Mouse (Mus musculus) kidney, adult 11 months (tissue): ENCODE measurements around the gene Ogdh.

Experiments used
- DNase-seq: peaks from one replicate; pipeline ENCODE4 v3.0.0; 2022

The Ogdh gene

GRCm38 (mm10) chr11:6296077-6296476 lies 4.6 kb downstream of the Ogdh start:
- DNase-seq: no peak

- DNase-seq: no peak
Observed at GRCm38 (mm10) chr11:6299435-6299834, 8.0 kb downstream of the Ogdh start.

DNA sequence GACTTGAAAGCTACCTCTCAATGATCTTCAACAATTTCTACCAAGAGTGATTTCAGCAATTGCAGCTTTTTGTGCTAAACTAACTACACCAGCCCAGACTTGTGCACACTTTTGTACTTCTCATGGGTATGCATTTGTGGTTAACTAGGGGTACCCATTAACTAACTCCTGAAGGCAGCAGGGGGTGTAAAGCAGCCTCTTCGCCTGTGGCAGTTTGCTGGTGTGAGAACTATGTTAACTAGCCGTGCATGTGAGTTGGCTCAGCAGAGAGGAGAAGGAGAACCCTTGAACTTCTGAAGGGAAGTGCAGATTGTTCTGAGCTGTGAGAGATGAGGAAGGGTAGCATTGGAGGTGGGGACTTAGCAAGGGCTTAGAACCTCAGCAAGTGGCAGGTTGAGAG lies 11.4 kb downstream of the Ogdh start:
- peak; percentile 44 for DNase-seq

DNA sequence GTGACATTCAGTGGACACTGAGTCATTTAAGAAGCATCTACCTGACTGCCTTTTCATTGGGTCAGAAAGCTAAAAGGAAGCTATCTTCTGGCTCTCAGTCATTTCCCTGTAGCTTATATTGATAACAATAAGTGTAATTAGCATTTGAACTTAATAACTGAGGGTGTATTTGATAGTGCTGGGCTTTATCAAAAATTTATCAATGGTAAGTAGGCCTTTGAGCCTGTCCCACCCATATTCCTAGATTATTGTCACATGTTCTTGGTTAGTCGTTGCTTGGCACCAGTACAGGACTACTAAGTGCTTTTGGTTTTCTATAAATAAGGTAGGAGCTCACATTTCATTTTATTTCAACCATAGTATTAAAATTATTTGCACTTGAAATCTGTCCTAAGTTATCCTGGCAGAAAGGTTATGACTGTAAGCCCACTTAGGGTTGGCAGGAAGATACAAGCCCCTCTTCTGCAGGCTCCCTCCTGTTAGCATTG lies 14.6 kb downstream of the Ogdh start:
- no peak for DNase-seq

- DNase-seq: peak; percentile 26
Observed at GRCm38 (mm10) chr11:6308181-6308580, 16.7 kb downstream of the Ogdh start.

GRCm38 (mm10) chr11:6313874-6314406 lies 22.5 kb downstream of the Ogdh start:
- no peak for DNase-seq

GRCm38 (mm10) chr11:6316821-6317220 lies 25.4 kb downstream of the Ogdh start:
- no peak for DNase-seq

DNA sequence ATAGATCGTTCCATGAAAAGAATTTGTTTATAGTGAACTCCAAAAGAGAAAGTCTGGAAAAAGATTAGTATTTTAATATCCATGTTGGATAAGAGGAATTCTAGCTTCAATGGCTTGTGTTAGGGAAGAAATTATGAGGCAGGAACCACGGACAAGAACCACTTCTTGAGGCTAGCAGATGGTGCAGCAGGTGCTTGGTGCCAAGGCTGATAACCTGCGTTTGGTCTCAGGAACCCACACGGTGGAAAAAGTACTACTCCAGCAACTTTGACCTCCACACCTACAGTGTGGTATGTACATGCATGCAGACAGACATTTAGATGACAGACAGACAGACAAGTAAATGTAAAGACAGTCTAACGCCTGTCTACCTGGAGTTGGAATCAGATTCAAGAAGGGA lies 27.1 kb downstream of the Ogdh start:
- no peak for DNase-seq

DNA sequence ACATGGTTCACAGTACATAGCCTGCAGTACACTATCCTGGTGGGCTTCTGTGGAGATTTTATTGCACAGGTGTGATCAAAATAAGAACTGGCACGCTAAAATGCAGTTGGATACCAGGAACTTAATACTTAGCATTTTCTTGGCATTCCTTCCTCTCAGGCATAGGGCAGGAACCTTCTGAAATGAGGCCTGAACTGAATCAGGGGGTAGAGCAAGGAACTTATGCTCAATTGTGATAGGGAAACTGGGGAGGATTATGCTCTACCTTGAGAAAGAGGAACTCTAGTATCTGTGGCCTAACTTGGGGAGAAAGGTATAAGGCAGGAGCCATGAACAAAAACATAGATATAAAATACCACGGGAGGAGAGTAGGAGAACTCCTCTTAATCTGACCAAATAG lies 27.9 kb downstream of the Ogdh start:
- no peak for DNase-seq

DNA sequence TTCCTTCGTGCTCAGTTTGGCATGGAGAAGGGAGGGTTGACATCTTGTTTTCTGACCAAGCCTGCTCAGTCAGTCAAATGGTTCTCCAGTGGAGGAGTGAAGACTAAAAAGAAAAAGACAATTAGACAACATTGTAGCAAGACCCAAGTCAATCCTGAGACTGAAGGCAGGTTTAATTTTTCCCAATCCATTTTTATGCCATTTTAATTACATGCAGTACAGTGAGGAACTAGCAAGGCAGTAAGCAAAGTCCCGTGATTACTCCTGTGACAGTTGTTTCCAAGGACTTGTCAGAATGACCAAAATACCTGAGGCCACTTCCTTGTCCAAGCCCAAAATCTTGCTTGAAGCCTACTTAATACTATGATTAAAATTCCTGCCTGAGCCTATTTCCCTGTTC lies 30.7 kb downstream of the Ogdh start:
- no peak for DNase-seq

GRCm38 (mm10) chr11:6323348-6323747 lies 31.9 kb downstream of the Ogdh start:
- DNase-seq: no peak

DNA sequence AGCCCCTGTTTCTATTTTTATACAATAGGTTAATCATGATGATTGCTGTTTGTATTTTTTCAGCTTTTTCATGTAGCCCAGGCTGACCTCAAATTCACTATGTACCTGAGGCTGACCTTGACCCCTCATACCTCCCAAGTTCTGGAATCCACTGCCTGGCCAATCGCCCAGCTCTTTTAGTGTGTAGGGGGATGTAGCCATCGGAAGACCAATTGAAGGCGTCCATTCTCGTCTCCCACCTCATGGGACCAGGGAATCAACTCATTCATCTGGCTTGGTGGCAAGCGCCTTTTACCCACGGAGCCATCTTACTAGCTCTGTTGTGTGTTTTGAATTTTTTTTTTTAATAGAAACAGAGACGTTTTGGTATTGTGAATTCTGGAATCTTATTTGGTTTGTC lies 39.8 kb downstream of the Ogdh start:
- DNase-seq: no peak

DNA sequence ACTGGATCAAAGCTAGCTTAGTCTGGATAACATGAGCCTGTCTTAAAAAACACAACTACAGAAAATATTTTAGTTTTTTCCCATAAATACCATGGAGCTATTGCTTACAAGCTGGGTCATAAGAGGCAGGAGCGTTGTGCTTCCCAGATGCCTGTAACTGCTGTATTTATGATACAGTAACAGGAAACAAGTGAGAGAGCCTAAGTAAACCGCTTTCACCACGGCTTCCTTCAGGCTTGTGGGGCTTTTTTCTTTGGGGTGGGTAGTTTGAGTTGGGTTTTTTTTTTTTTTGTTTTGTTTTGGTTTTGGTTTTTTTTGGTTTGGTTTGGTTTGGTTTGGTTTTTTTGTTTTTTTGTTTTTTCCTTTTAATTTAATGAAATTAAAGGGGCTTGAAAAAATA lies 41.2 kb downstream of the Ogdh start:
- DNase-seq: no peak

DNA sequence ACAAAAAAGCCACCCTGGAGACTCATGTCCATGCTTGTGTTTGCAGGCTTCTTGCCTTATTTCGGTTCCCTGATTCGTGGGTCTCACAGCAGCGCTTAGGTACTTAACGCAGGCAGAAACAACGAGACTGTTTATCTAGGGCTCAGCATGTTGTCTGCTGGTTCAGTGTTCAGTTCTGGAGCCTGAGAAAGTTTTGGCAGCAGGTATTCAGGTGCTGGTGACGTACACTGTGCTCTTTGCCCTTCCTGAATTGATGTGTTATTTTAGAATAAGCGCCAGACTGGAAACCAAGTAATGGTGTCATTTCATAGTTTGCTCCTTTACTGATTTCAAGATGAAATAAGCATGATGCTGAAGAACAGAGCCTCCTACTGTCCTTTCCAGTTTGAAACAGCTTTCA lies 42.0 kb downstream of the Ogdh start:
- DNase-seq: no peak

GRCm38 (mm10) chr11:6335321-6335720 lies 43.9 kb downstream of the Ogdh start:
- DNase-seq: no peak

- no peak for DNase-seq
Observed at GRCm38 (mm10) chr11:6336689-6337088, 45.3 kb downstream of the Ogdh start.

- DNase-seq: no peak
Observed at GRCm38 (mm10) chr11:6345956-6346355, 54.5 kb downstream of the Ogdh start.

DNA sequence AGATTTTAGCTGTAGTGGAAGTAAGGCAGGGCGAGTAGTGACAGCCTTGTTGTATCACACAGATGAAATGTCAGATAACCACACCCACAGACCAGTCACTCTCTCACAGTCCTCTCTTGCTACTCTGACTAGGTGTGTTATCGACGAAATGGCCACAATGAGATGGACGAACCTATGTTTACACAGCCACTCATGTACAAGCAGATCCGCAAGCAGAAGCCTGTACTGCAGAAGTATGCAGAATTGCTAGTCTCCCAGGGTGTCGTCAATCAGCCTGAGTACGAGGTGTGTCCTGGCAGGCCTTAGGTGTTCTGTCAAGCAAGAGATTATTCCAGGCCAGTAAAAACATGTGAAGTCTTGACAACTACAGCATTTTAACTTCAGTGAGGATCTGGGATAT lies 55.5 kb downstream of the Ogdh start:
- no peak for DNase-seq

GRCm38 (mm10) chr11:6348681-6349200 lies 57.3 kb downstream of the Ogdh start:
- no peak for DNase-seq

DNA sequence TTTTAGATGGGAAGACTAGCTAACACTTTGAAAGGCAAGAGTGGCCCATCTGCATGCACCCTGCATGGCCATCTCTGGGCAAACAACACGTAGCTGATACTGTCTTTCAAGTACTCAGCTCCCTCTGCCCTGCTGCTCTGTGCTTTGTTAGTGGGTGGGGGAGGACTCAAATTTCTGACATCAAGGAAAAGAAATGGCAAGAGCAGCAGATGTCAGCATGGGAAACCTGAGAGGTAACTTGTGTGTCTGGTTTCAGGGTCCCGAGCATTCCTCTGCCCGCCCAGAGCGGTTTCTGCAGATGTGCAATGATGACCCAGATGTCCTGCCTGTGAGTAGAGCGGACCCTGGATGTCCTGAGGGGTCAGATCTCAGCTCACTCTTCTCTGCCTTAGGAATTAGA lies 58.2 kb downstream of the Ogdh start:
- no peak for DNase-seq

GRCm38 (mm10) chr11:6355106-6355505 lies 63.7 kb downstream of the Ogdh start:
- no peak for DNase-seq

GRCm38 (mm10) chr11:6364581-6365275 lies 73.3 kb downstream of the Ogdh start:
- DNase-seq: no peak

- DNase-seq: peak; percentile 67
Observed at GRCm38 (mm10) chr11:6365885-6366284, 74.5 kb downstream of the Ogdh start.

DNA sequence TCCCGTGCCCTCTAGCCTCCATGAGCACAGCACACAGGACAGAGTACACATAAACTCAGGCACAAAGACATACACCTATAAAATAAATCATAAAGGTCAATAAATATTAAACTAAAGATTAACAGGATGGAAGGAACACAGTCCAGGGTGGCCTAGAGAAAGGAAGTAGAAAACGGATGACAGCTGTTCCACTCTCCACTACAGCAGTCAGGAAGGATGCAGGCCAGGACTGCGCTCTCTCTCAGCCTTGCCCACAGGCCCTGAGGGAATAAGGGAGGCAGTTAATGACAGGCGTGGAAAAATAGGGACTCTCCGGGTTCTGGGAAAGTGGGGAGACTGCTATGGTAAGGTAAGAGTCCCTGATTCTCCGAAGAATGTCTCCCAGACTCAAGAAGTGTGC lies 75.0 kb downstream of the Ogdh start:
- no peak for DNase-seq

DNA sequence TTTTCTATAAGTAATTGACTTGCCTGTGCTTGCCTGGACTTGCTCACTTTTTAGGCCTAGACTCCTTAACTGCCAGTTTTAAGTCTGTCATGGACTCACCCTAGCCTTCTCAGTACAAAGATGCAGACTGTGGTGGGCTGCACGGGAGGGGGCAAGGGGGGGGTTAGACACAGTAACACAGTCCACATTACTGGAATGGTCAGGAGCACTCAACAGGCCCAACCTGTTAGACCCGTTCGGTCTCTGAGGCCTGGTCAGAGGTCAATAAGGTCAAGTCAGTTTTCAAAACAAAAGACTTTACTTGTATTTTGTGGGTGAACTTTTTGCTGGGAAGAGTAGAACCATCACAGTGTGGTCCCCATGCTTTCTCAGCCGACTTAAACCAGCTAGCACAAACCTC lies 75.7 kb downstream of the Ogdh start:
- no peak for DNase-seq
